Comparison of ENCODE assay signal across 22 mouse cellular contexts in the genomic region with DNA sequence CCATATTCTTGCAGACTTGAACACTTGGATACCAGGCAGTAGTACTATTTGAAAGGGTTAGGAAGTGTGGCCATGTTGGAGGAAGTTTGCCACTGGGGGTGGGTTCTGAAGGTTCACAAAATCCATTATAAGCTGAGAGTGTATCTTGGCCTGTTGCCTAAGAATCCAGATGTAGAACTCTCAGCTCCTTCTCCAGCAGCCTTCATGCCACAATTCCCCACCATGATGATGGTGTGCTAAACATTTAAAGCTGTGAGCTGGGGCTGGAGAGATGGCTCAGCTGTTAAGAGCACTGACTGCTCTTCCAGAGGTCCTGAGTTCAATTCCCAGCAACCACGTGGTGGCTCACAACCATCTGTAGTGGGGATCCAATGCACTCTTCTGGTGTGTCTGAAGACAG.
"Had no signal": no experiment of that assay in that cellular context is flagged by ENCODE, and none has a peak within 500 bp of the region (broad histone marks: within the 10 kb centered on the region; RNA-seq: fewer than 3 reads in every experiment).

No protein-coding gene starts in this region.

- H3K9me3 ChIP-seq: intestine, embryonic 15.5 days; kidney, embryonic 15.5 days; limb, embryonic 13.5 days; liver, embryonic 13.5 days; midbrain, embryonic 10.5 days; neural tube, embryonic 12.5 days; neural tube, embryonic 15.5 days had no signal

- H3K27me3 ChIP-seq: intestine, embryonic 15.5 days; kidney, embryonic 15.5 days; limb, embryonic 13.5 days; liver, embryonic 13.5 days; megakaryocyte, embryonic 14.5 days; neural tube, embryonic 12.5 days; neural tube, embryonic 15.5 days had no signal

- DNase-seq: kidney, adult 11 months; kidney, adult 8-10 months; kidney, postnatal 10 days; kidney, postnatal 36 days; layer of hippocampus, postnatal 36 days; left cerebral cortex, postnatal 4 days; liver, embryonic 13.5 days; midbrain, embryonic 14.5 days; right cerebral cortex, adult 18-20 months; right cerebral cortex, postnatal 14 days; right cerebral cortex, postnatal 4 days; thymus, adult 2 months; thymus, postnatal 14 days; thymus, postnatal 4 days had no signal

- H3K9ac ChIP-seq: intestine, embryonic 15.5 days; kidney, embryonic 15.5 days; limb, embryonic 13.5 days; liver, embryonic 13.5 days; neural tube, embryonic 12.5 days; neural tube, embryonic 15.5 days had no signal

- H3K4me2 ChIP-seq: intestine, embryonic 15.5 days; kidney, embryonic 15.5 days; limb, embryonic 13.5 days; liver, embryonic 13.5 days; neural tube, embryonic 12.5 days; neural tube, embryonic 15.5 days had no signal

- ATAC-seq: intestine, embryonic 15.5 days had no signal

- H3K4me1 ChIP-seq: intestine, embryonic 15.5 days; liver, embryonic 13.5 days; megakaryocyte, embryonic 14.5 days; midbrain, embryonic 10.5 days had no signal

- H3K27ac ChIP-seq: intestine, embryonic 15.5 days; kidney, embryonic 15.5 days; limb, embryonic 13.5 days; liver, embryonic 13.5 days; midbrain, embryonic 10.5 days; neural tube, embryonic 12.5 days; neural tube, embryonic 15.5 days; stomach, postnatal 0 days had no signal

- H3K36me3 ChIP-seq: intestine, embryonic 15.5 days; kidney, embryonic 15.5 days; limb, embryonic 13.5 days; liver, embryonic 13.5 days; midbrain, embryonic 10.5 days; neural tube, embryonic 12.5 days; neural tube, embryonic 15.5 days had no signal

- H3K4me3 ChIP-seq: intestine, embryonic 15.5 days; kidney, embryonic 15.5 days; limb, embryonic 13.5 days; liver, embryonic 13.5 days; megakaryocyte, embryonic 14.5 days; midbrain, embryonic 10.5 days; neural tube, embryonic 12.5 days; neural tube, embryonic 15.5 days had no signal
